Mouse (Mus musculus) bone marrow macrophage, adult 2 months (primary cell): ENCODE results near the gene Pifo. TPM values are rescaled to one million over a fixed set of nuclear protein-coding genes. Genes with fewer than 3 reads are reported as not detected.

Source experiments
- H3K27ac ChIP-seq: 2 replicates; pipeline ENCODE4 v1.5.1; 2012; ENCODE audit warnings: low read depth, low read length; ENCODE audit not compliant: insufficient read depth
- H3K4me1 ChIP-seq: 2 replicates; pipeline ENCODE4 v1.6.1; 2012; ENCODE audit warnings: low read length; ENCODE audit not compliant: control insufficient read depth, insufficient read depth
- H3K4me3 ChIP-seq: 2 replicates; pipeline ENCODE4 v1.5.1; 2012; ENCODE audit warnings: mild to moderate bottlenecking, low read length, moderate library complexity; ENCODE audit not compliant: insufficient read depth
- CTCF ChIP-seq: IDR thresholded peaks from 2 replicates; pipeline ENCODE4 v1.5.1; 2012; ENCODE audit warnings: low read depth, mild to moderate bottlenecking, low read length, moderate library complexity
- POLR2A ChIP-seq: IDR thresholded peaks from 2 replicates; pipeline ENCODE4 v1.6.1; 2012; ENCODE audit warnings: mild to moderate bottlenecking, low read depth, low read length, borderline replicate concordance
- polyA plus RNA-seq: library from polyadenylated mRNA; stranded (reverse); fragments of >200 nt; gene quantifications from 2 replicates; pipeline ENCODE4 v1.2.4, GENCODE M21; 2012; ENCODE audit not compliant: missing spikeins, insufficient read depth, insufficient read length

Gene Pifo
- polyA plus RNA-seq, 1 experiment, result not detected

DNA sequence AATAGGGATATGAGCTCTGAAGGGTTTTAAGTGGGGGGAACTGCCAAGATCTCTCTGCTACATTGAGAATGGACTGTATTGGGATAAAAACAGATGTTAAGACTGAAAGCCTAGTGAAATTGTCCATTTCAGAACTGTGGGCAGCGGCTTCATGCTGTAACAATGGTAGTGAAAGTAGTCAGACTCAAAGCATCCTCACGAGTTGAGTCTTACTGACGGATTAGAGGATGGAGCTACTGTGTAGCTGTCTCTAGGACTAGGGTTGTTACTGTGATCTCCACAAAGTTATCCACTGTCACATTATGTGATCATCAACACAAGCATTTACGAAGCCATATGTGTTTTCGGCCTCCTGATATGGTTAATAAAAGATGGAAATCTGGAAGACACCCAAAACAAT, 56.2 kb downstream of the Pifo start:
- H3K27ac ChIP-seq, result no peak overlapping the region
- no peak for TF ChIP-seq POLR2A
- no peak for TF ChIP-seq CTCF
- H3K4me1 ChIP-seq, result peaks cover 12% of the 10 kb centered on the region
- peak overlapping the region; percentile 100 for H3K4me3 ChIP-seq

DNA sequence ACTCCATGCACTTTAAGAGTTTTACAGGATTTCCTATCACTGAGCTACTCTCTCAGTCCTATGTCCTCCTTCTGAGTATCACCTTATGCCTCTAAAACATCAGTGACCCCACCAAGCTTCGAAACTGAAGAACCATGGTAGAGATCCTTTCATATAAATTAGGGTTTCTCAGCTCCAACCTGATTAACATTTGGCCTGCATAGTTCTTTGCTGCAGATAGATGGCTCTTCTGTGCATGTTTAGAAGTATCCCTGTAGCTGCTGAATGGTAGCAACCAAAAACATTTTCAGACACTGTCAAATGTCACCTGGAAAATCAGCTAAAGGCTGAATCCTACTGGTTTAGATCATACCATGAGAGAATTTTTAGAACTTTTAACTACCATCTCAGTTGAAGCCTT, 57.2 kb downstream of the Pifo start:
- TF ChIP-seq CTCF (no peak), POLR2A (no peak)
- Histone ChIP-seq H3K27ac (no peak overlapping the region), H3K4me3 (no peak overlapping the region), H3K4me1 (peaks cover 12% of the 10 kb centered on the region)

DNA sequence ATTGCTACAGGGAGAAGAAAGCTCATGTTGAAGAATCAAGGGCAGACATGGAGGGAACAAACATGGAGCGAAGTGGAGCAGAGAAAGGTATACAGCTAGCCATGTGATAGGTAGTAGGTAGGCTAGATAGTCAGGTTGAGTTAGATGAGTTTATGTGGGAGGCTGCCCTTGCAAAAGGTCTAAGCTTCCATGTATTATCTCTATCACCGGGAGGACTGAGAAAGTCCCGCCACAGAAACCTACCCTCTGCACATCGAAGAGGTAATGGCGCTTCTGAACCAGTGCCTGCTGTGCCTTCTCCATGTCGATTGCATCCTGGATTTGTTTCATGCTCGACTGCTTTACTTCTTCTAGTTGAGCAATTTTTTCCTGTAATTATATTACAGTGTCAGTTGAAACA, 63.1 kb downstream of the Pifo start:
- no peak overlapping the region for H3K4me3 ChIP-seq
- peaks cover 10% of the 10 kb centered on the region for H3K4me1 ChIP-seq
- TF ChIP-seq CTCF, result no peak
- no peak for TF ChIP-seq POLR2A
- H3K27ac ChIP-seq, result no peak overlapping the region

Other genes with a start within 250 kb of the Pifo start
- 257 and 269 TPM in 2 replicates for gene Rap1a, start 213.3 kb downstream of the Pifo start, polyA plus RNA-seq
- gene Adora3, start 143.8 kb downstream of the Pifo start, polyA plus RNA-seq, result 2.6 and 2.7 TPM in 2 replicates
- gene Tmigd3, start 143.7 kb downstream of the Pifo start, polyA plus RNA-seq, result 1.1 TPM in 1 of 2 replicates, not detected in the other
- 16.9 and 17.2 TPM in 2 replicates for gene I830077J02Rik, start 82.0 kb downstream of the Pifo start, polyA plus RNA-seq
- gene Wdr77, start 55.3 kb downstream of the Pifo start, polyA plus RNA-seq, result 11.7 and 16.3 TPM in 2 replicates
- 323 and 358 TPM in 2 replicates for gene Atp5f1, start 54.5 kb downstream of the Pifo start, polyA plus RNA-seq
- 1.8 TPM in 2 replicates for gene Ovgp1, start 40.9 kb downstream of the Pifo start, polyA plus RNA-seq
- not detected in 2 replicates for gene Chil5, start 18.2 kb upstream of the Pifo start, polyA plus RNA-seq
- not detected in 2 replicates for gene Chia1, start 98.6 kb upstream of the Pifo start, polyA plus RNA-seq
- gene Chil3, start 152.9 kb upstream of the Pifo start, polyA plus RNA-seq, result 2.8 and 2.9 TPM in 2 replicates
- gene Chil4, start 204.9 kb upstream of the Pifo start, polyA plus RNA-seq, result not detected in 2 replicates